Mouse (Mus musculus) CD4-positive helper T cell, adult 2 months (primary cell): ENCODE measurements around the gene Fancg.
"Not testable (repeated sequence)": the region's sequence is repeated elsewhere in the genome, so short reads cannot be mapped to it uniquely, and the experiment has no call there.

Experiments used
- DNase-seq: peaks from one replicate; pipeline ENCODE4 v3.0.0-alpha.2; 2012; ENCODE audit warnings: low read depth, missing footprints, low spot score

Fancg gene

GRCm38 (mm10) chr4:42999451-43000140 is 10.7 kb downstream of the Fancg start:
- DNase-seq: peak; percentile 83

GRCm38 (mm10) chr4:42998022-42998421 is 12.3 kb downstream of the Fancg start:
- DNase-seq: no peak

GRCm38 (mm10) chr4:42988296-42988695 is 22.0 kb downstream of the Fancg start:
- DNase-seq: no peak

- not testable (repeated sequence) for DNase-seq
These were observed 29.8 kb downstream of the Fancg start for GRCm38 (mm10) chr4:42980467-42980866.

- DNase-seq: peak; percentile 31
These were observed 32.2 kb downstream of the Fancg start for GRCm38 (mm10) chr4:42978062-42978461.

GRCm38 (mm10) chr4:42973868-42974267 is 36.4 kb downstream of the Fancg start:
- no peak for DNase-seq

- DNase-seq: no peak
These were observed 37.4 kb downstream of the Fancg start for GRCm38 (mm10) chr4:42972952-42973351.

- no peak for DNase-seq
These were observed 41.0 kb downstream of the Fancg start, which contains the start of gene 1700022I11Rik for GRCm38 (mm10) chr4:42969304-42969703. Gene 1700022I11Rik (plus strand): TSS chr4:42969604.

- peak; percentile 76 for DNase-seq
These were observed 45.1 kb downstream of the Fancg start for GRCm38 (mm10) chr4:42965039-42965719.

- DNase-seq: peak; percentile 15
These were observed 46.8 kb downstream of the Fancg start for GRCm38 (mm10) chr4:42963480-42963879.

- DNase-seq: peak; percentile 64
These were observed 48.7 kb downstream of the Fancg start for GRCm38 (mm10) chr4:42961592-42961991.

GRCm38 (mm10) chr4:42959382-42959781 is 50.9 kb downstream of the Fancg start:
- no peak for DNase-seq

- DNase-seq: no peak
These were observed 51.4 kb downstream of the Fancg start for GRCm38 (mm10) chr4:42958942-42959341.

GRCm38 (mm10) chr4:42957979-42958378 is 52.3 kb downstream of the Fancg start:
- no peak for DNase-seq

GRCm38 (mm10) chr4:42957306-42957705 is 53.0 kb downstream of the Fancg start:
- no peak for DNase-seq

GRCm38 (mm10) chr4:42956581-42956980 is 53.7 kb downstream of the Fancg start:
- no peak for DNase-seq

GRCm38 (mm10) chr4:42955200-42955599 is 55.1 kb downstream of the Fancg start:
- no peak for DNase-seq

GRCm38 (mm10) chr4:42954297-42954696 is 56.0 kb downstream of the Fancg start:
- peak; percentile 40 for DNase-seq

GRCm38 (mm10) chr4:42953435-42954094 is 56.7 kb downstream of the Fancg start:
- no peak for DNase-seq

- no peak for DNase-seq
These were observed 57.7 kb downstream of the Fancg start for GRCm38 (mm10) chr4:42952563-42952962.
